Comparison of ENCODE assay signal across 8 mouse cellular contexts in the genomic region with DNA sequence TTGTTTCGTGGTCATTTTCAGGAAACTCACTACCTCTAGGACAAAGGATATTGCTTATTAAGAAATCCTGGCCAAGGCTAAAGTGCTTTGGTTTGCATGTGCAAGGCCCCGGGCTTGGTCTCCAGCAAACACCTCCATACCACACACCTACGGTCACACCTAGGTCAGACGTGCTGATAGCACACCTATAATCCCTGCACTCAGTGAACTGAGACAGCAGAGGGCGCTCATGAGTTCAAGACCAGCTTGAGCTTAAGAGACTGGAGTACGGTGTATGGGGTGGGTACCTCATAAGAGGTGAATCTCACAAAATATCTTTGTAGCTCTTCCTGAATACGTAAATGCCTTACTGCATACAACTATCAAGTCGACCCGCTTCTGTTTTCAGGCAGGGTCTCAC. TPM values are rescaled to one million over a fixed set of nuclear protein-coding genes. Genes with fewer than 3 reads are reported as not detected.
DNase-seq lines count a peak whose midpoint lies in the region; ATAC-seq and TF ChIP-seq lines count a peak whose summit lies in the region.

No protein-coding gene starts in this region.

- no peak overlapping the region for H3K4me3 ChIP-seq in gastrocnemius, adult 2 months
- no peak overlapping the region for H3K4me3 ChIP-seq in embryonic facial prominence, embryonic 15.5 days (replicated peaks)
- H3K4me3 ChIP-seq in layer of hippocampus, adult 2 months = no peak overlapping the region
- no peak overlapping the region for H3K4me3 ChIP-seq in midbrain, embryonic 11.5 days (ENCODE audit: low read depth, low read length)

- no peaks in the 10 kb centered on the region for H3K27me3 ChIP-seq in embryonic facial prominence, embryonic 15.5 days
- H3K27me3 ChIP-seq in midbrain, embryonic 11.5 days (ENCODE audit: control insufficient read depth, insufficient read depth, low read length) = no peaks in the 10 kb centered on the region

- H3K36me3 ChIP-seq in embryonic facial prominence, embryonic 15.5 days = peaks cover 59% of the 10 kb centered on the region
- peaks cover 24% of the 10 kb centered on the region for H3K36me3 ChIP-seq in midbrain, embryonic 11.5 days (ENCODE audit: control insufficient read depth, insufficient read depth, low read length)

- H3K27ac ChIP-seq in gastrocnemius, adult 2 months = no peak overlapping the region
- H3K27ac ChIP-seq in embryonic facial prominence, embryonic 15.5 days (replicated peaks) = no peak overlapping the region
- peak overlapping the region; percentile 63; the same call in 1 of the 2 replicates for H3K27ac ChIP-seq in layer of hippocampus, adult 2 months
- no peak overlapping the region for H3K27ac ChIP-seq in midbrain, embryonic 11.5 days (ENCODE audit: low read depth, low read length)

- no peak overlapping the region for H3K4me2 ChIP-seq in embryonic facial prominence, embryonic 15.5 days (replicated peaks)
- no peak overlapping the region for H3K4me2 ChIP-seq in midbrain, embryonic 11.5 days

- ATAC-seq in CD4-positive, CD25-positive, alpha-beta regulatory T cell, adult 4 months = peak; percentile 56
- ATAC-seq in embryonic facial prominence, embryonic 15.5 days (ENCODE audit: insufficient number of reproducible peaks, low FRiP score, low TSS enrichment, low read depth) = 0 out of 2 replicates have a peak, but pooled peaks have one; percentile 57
- ATAC-seq in midbrain, embryonic 11.5 days (ENCODE audit: low FRiP score) = no peak

- peak; percentile 86 for TF ChIP-seq CTCF in gastrocnemius, adult 2 months (IDR thresholded peaks at IDR 0.05)
- TF ChIP-seq CTCF in layer of hippocampus, adult 2 months (conservative IDR thresholded peaks at IDR 0.05) = peak; percentile 94

- 62% methylated on average over 9 of the region's 9 CpGs for WGBS in embryonic facial prominence, embryonic 15.5 days
- WGBS in midbrain, embryonic 11.5 days = 60% methylated on average over 9 of the region's 9 CpGs

- H3K9ac ChIP-seq in embryonic facial prominence, embryonic 15.5 days = no peak overlapping the region
- H3K9ac ChIP-seq in midbrain, embryonic 11.5 days (ENCODE audit: low read length) = no peak overlapping the region

- no peaks in the 10 kb centered on the region for H3K9me3 ChIP-seq in embryonic facial prominence, embryonic 15.5 days (replicated peaks)
- H3K9me3 ChIP-seq in midbrain, embryonic 11.5 days (ENCODE audit: control insufficient read depth, low read length) = no peaks in the 10 kb centered on the region

- intact Hi-C loops in gastrocnemius, adult 2 months (cut with DNase I) = loop anchor here (5.0 kb wide), 1 partner anchor 87 kb away; no protein-coding TSS in a partner anchor

- no peaks in the 10 kb centered on the region for H3K4me1 ChIP-seq in embryonic facial prominence, embryonic 15.5 days
- H3K4me1 ChIP-seq in midbrain, embryonic 11.5 days (ENCODE audit: control insufficient read depth, insufficient read depth, low read length) = no peaks in the 10 kb centered on the region

- DNase-seq in gastrocnemius, adult 2 months = peak; percentile 71
- DNase-seq in gastrocnemius, postnatal 25 days = no peak
- peak; percentile 93 for DNase-seq in brain, adult 2 months (ENCODE audit: low read depth, low spot score)
- peak in 1 of 2 experiments; percentile 77 for DNase-seq in layer of hippocampus, adult 2 months (ENCODE audit: low spot score in 2 of 2)
- DNase-seq in midbrain, embryonic 11.5 days (ENCODE audit: low spot score, missing footprints) = peak; percentile 89
- DNase-seq in spleen, postnatal 4 days (ENCODE audit: low spot score in 2 of 2) = peak; percentile 63 to 87

RNA-seq across cellular contexts. Expression of gene Ccsap, which starts 24.6 kb away (rescaled TPM):
- total RNA-seq in gastrocnemius, adult 2 months (2021) = under 1 TPM; 0.42 to 0.46 TPM
- under 1 TPM; 0.36 to 0.62 TPM for total RNA-seq in gastrocnemius, postnatal 25 days (2021)
- 1 to 10 TPM; 3.2 to 4.4 TPM for polyA plus RNA-seq in CD4-positive, CD25-positive, alpha-beta regulatory T cell, adult 4 months (2017; shearing (Covaris generic))
- polyA plus RNA-seq in embryonic facial prominence, embryonic 15.5 days (2015; fragmentation: Nextera tagmentation; extraction: Ambion mirVana) = 4.9 and 6.5 TPM in 2 replicates
- total RNA-seq in layer of hippocampus, adult 2 months (2021) = 10 to 100 TPM; 62.3 to 62.7 TPM
- 7.5 and 7.9 TPM in 2 replicates for polyA plus RNA-seq in midbrain, embryonic 11.5 days (2014; fragmentation: Nextera tagmentation; extraction: Ambion mirVana)

RNA-seq across cellular contexts. Expression of gene Rab4a, which starts 29.7 kb away (rescaled TPM):
- 10 to 100 TPM; 12.0 to 12.4 TPM for total RNA-seq in gastrocnemius, adult 2 months (2021)
- 10 to 100 TPM; 10.2 to 11.3 TPM for total RNA-seq in gastrocnemius, postnatal 25 days (2021)
- polyA plus RNA-seq in CD4-positive, CD25-positive, alpha-beta regulatory T cell, adult 4 months (2017; shearing (Covaris generic)) = 1 to 10 TPM; 2.7 to 9.6 TPM
- polyA plus RNA-seq in embryonic facial prominence, embryonic 15.5 days (2015; fragmentation: Nextera tagmentation; extraction: Ambion mirVana) = 43.5 and 47.5 TPM in 2 replicates
- 10 to 100 TPM; 41.8 to 48.0 TPM for total RNA-seq in layer of hippocampus, adult 2 months (2021)
- polyA plus RNA-seq in midbrain, embryonic 11.5 days (2014; fragmentation: Nextera tagmentation; extraction: Ambion mirVana) = 58.8 and 61.2 TPM in 2 replicates

RNA-seq across cellular contexts. Expression of gene Acta1, which starts 59.1 kb away (rescaled TPM):
- over 10,000 TPM; 45,578 to 47,175 TPM for total RNA-seq in gastrocnemius, adult 2 months (2021)
- over 10,000 TPM; 60,490 to 60,709 TPM for total RNA-seq in gastrocnemius, postnatal 25 days (2021)
- under 1 TPM in 1 of 2 experiments, not detected in 1; 0.30 TPM for polyA plus RNA-seq in CD4-positive, CD25-positive, alpha-beta regulatory T cell, adult 4 months (2017; shearing (Covaris generic))
- polyA plus RNA-seq in embryonic facial prominence, embryonic 15.5 days (2015; fragmentation: Nextera tagmentation; extraction: Ambion mirVana) = 1,020 and 1,287 TPM in 2 replicates
- total RNA-seq in layer of hippocampus, adult 2 months (2021) = 1 to 10 TPM; 6.0 to 6.5 TPM
- polyA plus RNA-seq in midbrain, embryonic 11.5 days (2014; fragmentation: Nextera tagmentation; extraction: Ambion mirVana) = 0.17 TPM in 1 of 2 replicates, not detected in the other

Comparison
In these comparisons a context has a peak if more than half of its experiments do, and no peak if none do; other contexts are left out.
1. RNA of gene Ccsap, which starts 24.6 kb away (total RNA-seq): 62.3 to 62.7 TPM in layer of hippocampus, adult 2 months; 0.36 to 0.62 TPM in gastrocnemius, postnatal 25 days and 0.42 to 0.46 TPM in gastrocnemius, adult 2 months; every median in the first group is over 10 times any median in the second.
2. RNA of gene Acta1, which starts 59.1 kb away (total RNA-seq): 60,490 to 60,709 TPM in gastrocnemius, postnatal 25 days and 45,578 to 47,175 TPM in gastrocnemius, adult 2 months; 6.0 to 6.5 TPM in layer of hippocampus, adult 2 months; every median in the first group is over 1,000 times any median in the second.